Mouse (Mus musculus) yolk sac, embryonic 10.5 days (tissue): ENCODE data around the gene Stac3.

ENCODE experiments used
- DNase-seq: peaks from one replicate; pipeline ENCODE4 v3.0.0-alpha.2; 2017; ENCODE audit warnings: low spot score

Gene Stac3

GRCm38 (mm10) chr10:127509051-127509836 is 7.8 kb downstream of the Stac3 start:
- DNase-seq = peak; percentile 88

DNA sequence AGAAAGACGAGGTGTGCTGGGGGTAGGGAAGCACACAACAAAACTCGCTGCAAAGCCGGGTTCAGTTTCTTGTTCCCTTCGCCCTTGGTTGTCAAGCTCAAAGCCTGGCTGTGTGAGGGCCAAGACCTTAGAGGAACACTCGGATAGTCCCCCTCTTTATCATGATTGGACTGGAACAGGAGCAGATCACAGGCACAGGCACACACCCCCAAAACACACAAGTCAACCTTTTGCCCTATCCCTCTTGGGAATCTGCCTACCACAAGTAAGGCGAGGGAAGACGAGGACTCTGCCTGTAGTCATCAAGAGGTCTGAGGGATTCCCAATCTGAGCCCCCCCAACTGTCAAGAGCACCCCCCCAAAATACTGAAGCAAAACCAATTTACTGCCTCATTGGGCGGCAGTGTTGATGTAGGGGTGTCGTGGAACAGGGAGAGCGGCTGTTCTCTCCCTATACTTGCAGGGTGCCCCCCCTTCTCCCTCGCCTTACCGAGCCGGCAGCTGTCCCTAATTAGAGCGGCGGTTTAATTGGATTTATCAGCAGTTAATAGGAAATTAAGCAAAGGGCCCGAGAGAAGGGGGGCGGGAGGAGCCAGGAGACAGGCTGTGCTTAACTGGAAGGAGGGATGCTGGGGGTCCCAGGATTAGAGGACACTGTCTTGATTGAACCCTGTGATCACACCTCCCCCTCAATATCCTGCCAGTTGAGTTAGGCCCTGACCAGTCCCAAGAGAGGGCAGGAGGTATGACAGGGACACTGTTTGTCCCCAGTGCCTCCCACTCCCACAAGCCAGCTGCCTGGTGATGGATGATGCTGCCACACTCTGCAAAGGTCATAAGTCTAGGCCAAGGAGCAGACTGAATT is 8.6 kb downstream of the Stac3 start:
- no peak for DNase-seq

GRCm38 (mm10) chr10:127510895-127511617 is 9.6 kb downstream of the Stac3 start:
- no peak for DNase-seq

DNA sequence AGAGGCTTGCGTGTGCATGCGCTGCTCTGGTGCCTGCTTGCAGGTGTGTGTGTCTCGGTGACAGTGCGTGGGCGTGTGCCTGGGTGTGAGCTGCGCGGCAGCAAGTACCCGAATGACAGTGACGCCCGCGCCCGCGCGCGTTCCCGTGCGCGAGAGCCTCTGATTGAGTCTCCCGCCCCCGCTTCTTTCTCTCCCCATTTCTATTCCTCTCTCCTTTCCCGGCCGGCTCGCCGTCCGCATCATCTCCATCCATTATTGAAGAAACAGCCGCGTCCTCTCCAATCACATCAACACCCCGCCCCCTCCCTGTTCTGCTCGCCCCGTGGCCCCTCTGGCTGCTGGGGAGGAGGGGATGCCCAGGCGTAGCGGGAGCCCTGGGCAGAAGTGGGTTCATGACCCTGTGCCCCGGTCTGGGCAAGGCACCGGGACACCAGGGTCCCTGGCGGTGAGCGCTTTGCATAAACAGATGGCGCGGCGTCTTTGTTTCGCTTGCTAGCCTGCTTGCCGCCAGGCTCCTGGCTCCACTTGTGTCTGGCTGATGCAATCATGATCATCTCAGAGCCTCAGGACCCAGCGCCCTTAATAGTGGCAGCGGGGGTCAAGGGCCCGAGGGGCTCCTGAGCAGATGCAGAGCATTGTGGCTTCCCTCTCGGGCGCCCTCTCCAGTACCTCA is 10.3 kb downstream of the Stac3 start:
- DNase-seq = no peak

DNA sequence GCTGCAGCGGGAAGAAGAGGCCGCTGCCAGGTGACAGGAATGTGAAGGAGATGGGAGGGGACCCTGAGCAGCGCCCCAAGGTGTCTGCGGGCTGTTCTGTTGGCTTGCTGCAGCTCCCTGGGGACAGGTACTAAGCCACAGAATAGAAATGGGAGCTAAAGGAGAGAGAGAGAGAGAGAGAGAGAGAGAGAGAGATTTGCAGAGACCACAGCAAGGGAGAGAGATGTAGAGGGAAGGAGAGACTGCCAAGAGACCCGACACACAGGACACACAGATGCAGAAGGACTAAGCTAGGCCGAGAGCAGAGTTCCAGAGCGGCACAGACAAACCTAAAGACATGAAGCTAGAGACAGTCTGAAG is 10.8 kb downstream of the Stac3 start:
- DNase-seq = no peak

DNA sequence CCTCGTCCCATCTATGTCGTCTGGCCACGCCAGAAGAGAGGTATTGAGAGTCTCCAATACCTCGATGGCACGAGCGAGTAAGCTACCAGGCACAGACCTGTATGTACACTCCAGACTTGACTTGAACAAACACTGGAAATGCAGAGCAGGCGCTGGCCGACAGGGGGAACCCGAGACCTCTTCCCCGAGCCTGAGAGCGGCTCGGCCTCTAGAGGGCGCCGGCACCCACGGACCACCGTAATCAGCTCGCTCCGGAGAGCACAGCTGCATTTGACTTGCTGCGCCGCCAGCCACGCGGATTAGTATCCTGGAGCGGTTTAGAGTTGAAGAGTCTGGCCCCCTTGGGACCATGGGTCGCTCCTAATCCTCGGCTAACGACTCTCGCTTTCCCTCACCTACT is 11.3 kb downstream of the Stac3 start:
- peak; percentile 89 for DNase-seq

- no peak for DNase-seq
Observed at GRCm38 (mm10) chr10:127513501-127514091, 12.1 kb downstream of the Stac3 start.

GRCm38 (mm10) chr10:127514111-127514698 is 12.7 kb downstream of the Stac3 start:
- no peak for DNase-seq

GRCm38 (mm10) chr10:127514764-127515163 is 13.3 kb downstream of the Stac3 start, which contains the start of gene Ndufa4l2:
TSS of gene Ndufa4l2 (plus strand) at chr10:127514967.
- no peak for DNase-seq

DNA sequence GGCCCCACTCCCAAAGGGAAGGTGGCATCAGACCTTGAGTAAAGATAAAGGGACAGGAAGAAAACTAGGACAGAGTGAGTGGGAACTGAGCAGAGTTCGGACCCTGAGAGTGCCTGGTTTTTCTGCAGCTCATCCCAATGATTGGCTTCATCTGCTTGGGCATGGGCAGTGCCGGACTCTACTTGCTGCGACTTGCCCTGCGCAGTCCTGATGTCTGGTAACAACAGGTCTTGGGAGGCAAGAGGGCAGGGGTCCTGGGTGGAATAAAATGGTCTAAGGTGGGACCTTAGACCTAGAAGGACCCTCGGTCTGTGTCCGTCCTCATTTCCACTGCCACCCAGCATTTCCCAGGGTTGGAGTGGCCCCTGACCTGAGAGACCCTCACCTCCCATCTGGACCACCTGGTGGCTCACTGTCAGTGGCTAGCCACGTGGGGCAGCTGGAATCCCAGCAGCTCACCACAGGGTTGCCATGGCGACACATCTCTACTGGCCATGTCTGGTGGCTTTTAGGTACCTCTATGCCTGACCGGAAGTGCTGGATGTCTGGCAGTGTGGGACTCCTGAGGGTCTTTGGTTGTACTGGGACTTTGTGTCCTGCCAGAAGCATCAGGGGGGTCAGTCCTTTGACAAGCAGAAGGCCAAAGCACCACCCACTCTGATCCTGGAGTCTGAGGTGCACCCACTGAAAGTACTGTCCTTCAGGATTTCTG is 13.9 kb downstream of the Stac3 start:
- no peak for DNase-seq

DNA sequence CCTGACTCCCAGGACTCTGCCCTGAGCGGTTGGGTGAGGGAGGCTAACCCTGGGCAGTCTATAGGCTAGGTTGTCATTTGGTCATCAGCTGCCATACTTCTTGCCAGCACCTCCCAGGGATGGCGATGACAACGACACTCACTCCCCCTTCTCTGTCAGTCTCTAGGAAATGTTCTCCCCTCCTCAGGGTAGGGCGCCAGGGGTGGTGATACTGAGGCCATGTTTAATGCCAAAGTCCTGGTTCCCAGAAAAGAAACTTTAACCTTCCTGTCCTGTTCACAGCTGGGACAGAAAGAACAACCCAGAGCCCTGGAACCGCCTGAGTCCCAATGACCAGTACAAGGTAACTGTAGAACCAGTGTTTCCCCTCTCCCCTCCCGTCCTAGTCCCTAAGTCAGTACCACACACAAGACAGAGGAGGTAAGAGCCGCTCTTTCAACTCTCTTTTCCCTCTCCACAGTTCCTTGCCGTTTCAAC is 14.5 kb downstream of the Stac3 start:
- DNase-seq = no peak

DNA sequence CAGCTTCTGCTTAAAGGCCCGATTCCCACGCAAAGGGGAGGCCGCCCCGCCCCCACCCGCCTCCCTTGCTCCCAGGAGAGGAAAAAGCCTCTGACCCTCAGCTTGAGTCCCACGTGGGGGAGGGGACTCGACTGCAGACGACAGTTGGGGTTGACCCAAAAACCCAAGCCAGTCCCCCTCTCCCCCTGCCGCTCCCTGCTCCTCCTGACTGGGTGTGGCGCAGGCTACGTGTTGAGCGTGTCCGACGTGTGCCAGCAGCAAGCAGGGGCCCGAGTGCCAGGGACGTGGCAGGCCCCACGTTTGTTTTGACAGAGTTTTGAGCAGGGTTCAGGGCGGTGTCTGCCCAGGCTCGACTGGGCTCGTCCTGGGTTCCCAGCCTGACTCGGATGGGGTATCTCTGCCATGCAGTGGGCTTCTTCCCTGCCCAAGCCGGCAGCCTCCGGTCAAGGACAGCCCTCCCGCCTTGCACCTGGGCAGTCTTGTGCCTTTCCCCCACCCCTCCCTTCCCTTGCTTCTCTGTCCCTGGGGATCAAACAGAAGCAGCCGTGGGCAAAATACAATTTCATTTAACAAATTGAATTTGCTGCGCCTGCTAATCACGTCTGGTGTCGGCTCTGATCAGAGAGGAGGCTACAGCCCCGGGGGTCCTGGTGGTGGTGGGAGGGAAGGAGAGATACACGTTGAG is 15.2 kb downstream of the Stac3 start:
- DNase-seq = peak; percentile 40

- no peak for DNase-seq
Observed at GRCm38 (mm10) chr10:127517941-127518340, 16.5 kb downstream of the Stac3 start.

DNA sequence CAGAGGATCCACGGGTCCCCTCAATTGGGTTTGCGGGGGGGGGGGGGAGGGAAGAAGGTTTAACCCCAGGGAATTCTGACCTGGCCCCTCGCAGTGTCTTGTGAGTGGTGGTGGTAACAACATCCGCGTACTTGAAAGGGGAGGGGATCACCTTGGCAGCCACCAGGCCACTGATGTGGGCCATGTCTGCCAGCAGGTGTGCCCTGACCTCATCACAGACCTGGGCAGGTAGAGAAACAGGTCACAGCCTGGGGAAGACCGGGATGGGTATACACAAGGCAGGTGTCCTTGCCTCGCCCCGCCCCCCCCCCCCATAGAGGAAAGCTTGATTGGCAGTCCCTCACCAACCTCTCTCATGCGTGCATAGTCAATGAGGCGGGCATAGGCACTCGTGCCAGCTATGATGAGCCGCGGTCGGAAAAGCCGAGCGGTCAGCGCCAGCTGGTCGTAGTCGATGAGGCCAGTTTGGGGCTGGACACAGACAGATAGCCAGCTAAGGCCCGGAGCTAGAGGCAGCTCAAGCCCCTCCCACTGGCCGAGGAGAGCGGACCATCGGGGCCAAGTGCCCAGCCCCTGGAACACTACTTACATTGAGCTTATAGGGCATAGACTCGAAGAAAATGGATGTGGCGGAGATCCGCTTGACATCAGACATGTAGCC is 17.7 kb downstream of the Stac3 start:
- no peak for DNase-seq

DNA sequence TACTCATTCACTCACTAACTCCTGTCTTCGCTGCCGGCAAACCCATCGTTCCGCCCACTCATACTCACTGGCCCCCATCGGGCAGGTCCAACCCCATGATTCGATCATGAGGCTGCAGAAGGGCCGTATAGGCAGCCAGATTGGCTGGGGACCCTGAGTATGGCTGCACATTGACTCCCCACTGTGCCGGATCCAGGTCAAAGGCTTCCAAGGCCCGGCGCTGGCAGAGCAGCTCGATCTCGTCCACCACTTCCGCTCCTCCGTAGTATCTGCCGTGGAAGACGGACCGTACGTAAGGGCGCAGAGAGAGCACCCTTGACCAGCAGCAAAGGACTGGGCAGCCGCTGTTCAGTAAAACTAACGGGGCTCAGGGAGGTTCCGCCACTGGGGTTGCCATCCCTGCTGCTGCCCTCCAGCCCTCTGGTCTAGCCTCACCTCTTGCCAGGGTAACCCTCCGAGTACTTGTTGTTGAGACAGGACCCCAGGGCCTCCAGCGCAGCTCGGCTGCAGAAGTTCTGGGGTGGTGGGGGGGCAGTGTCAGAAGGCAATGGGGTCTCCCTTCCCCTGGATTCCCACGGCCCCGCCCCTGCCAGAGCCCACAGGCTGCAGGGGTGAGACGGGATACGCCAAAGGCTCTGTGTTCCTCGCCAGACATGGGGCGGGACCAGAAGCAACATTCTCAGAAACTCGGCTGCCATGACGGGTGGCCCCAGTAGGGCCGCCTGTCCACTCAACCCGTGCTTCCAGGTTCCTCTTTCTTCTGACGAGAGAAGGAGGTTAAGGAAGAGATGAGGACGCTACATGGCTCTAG is 18.6 kb downstream of the Stac3 start:
- DNase-seq = no peak

DNA sequence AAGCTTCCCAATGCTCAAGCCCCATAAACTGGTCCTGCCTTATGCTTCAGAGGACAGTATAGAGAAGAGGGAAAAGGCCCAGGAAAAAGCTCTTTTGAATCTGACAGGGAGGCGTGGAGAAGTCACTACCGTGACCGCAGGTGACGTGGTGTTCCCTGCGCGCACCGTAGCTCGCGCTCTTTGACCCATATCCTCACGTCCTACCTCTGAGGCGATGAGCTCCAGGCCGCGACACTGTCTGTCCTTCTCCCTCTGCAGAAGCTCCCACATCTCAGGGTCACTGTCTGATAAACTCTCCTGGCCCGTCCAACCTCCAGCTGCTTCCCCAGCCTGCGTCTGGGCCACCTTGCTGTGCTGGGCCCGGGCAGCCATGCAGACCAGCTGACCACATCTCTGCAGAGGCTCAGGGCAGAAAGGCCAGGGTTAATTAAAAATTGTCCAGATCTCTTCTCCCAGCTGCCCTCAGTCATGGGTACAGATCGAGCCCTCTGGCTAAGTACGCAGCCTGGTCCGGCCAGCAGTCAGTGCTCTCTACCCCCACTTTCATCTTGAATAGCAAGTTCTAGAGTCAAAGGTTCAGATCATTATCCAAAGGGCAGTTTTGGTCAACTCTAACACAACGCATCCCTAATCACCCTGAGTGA is 19.4 kb downstream of the Stac3 start:
- DNase-seq = peak; percentile 50

DNA sequence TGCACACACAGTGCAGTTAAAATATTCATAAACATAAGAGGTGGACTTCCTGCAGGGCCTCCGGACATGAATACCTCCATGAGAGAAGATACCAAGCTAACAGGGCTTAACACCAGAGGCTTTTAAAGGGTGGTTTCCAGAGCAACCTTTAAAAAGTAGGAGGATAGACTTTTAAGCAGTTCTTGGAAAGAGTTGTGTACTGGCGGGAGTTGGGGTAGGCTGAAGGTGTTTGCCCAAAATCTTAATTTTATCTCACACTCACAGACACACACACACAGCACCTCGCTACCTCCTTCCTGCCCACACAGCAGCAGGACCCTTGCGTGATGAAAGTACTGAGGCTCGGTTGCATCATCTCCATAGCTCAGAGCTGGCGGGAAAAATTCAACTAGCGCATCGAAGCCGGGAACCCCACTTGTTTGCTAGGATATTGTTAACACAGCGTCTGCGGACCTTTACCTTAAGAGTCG is 20.2 kb downstream of the Stac3 start:
- peak; percentile 36 for DNase-seq
